Mouse (Mus musculus): ENCODE data around the gene Wdr11. TPM values are rescaled to one million over a fixed set of nuclear protein-coding genes. Genes with fewer than 3 reads are reported as not detected.

Wdr11 gene
- polyA plus RNA-seq, 1 experiment from 2014 or later: 37.1 TPM

GRCm38 (mm10) chr7:129630351-129630750 lies 38.7 kb downstream of the Wdr11 start:
- no peak overlapping the region for H3K9ac ChIP-seq (replicated peaks; ENCODE audit: low read depth, low read length)
- H3K4me2 ChIP-seq (ENCODE audit: low read depth, low read length): no peak overlapping the region
- ATAC-seq (ENCODE audit: low read depth): no peak
- H3K27me3 ChIP-seq (ENCODE audit: control insufficient read depth, insufficient read depth, low read length): no peaks in the 10 kb centered on the region
- H3K36me3 ChIP-seq (ENCODE audit: control insufficient read depth, insufficient read depth, low read length): peaks cover 41% of the 10 kb centered on the region
- no peaks in the 10 kb centered on the region for H3K4me1 ChIP-seq (ENCODE audit: control insufficient read depth, insufficient read depth, low read length)
- H3K4me3 ChIP-seq (ENCODE audit: low read depth, low read length): no peak overlapping the region
- no peaks in the 10 kb centered on the region for H3K9me3 ChIP-seq (ENCODE audit: control insufficient read depth, low read length)
- 92% methylated on average over 7 of the region's 7 CpGs for WGBS
- no peak overlapping the region for H3K27ac ChIP-seq (ENCODE audit: low read depth, low read length)

GRCm38 (mm10) chr7:129631453-129631852 lies 39.8 kb downstream of the Wdr11 start:
- no peak overlapping the region for H3K4me3 ChIP-seq (ENCODE audit: low read depth, low read length)
- no peak for ATAC-seq (ENCODE audit: low read depth)
- no peaks in the 10 kb centered on the region for H3K27me3 ChIP-seq (ENCODE audit: control insufficient read depth, insufficient read depth, low read length)
- peaks cover 37% of the 10 kb centered on the region for H3K36me3 ChIP-seq (ENCODE audit: control insufficient read depth, insufficient read depth, low read length)
- no peaks in the 10 kb centered on the region for H3K4me1 ChIP-seq (ENCODE audit: control insufficient read depth, insufficient read depth, low read length)
- no peak overlapping the region for H3K4me2 ChIP-seq (ENCODE audit: low read depth, low read length)
- no peak overlapping the region for H3K9ac ChIP-seq (replicated peaks; ENCODE audit: low read depth, low read length)
- 93% methylated on average over 6 of the region's 6 CpGs for WGBS
- no peaks in the 10 kb centered on the region for H3K9me3 ChIP-seq (ENCODE audit: control insufficient read depth, low read length)
- H3K27ac ChIP-seq (ENCODE audit: low read depth, low read length): no peak overlapping the region

- H3K9ac ChIP-seq (replicated peaks; ENCODE audit: low read depth, low read length): no peak overlapping the region
- H3K4me3 ChIP-seq (ENCODE audit: low read depth, low read length): no peak overlapping the region
- no peaks in the 10 kb centered on the region for H3K4me1 ChIP-seq (ENCODE audit: control insufficient read depth, insufficient read depth, low read length)
- no peak overlapping the region for H3K4me2 ChIP-seq (ENCODE audit: low read depth, low read length)
- ATAC-seq (ENCODE audit: low read depth): no peak
- no peaks in the 10 kb centered on the region for H3K27me3 ChIP-seq (ENCODE audit: control insufficient read depth, insufficient read depth, low read length)
- 82% methylated on average over 12 of the region's 12 CpGs for WGBS
- no peak overlapping the region for H3K27ac ChIP-seq (ENCODE audit: low read depth, low read length)
- no peaks in the 10 kb centered on the region for H3K9me3 ChIP-seq (ENCODE audit: control insufficient read depth, low read length)
- peaks cover 23% of the 10 kb centered on the region for H3K36me3 ChIP-seq (ENCODE audit: control insufficient read depth, insufficient read depth, low read length)
These were observed 44.4 kb downstream of the Wdr11 start for GRCm38 (mm10) chr7:129635898-129636640.

GRCm38 (mm10) chr7:129636992-129637391 lies 45.3 kb downstream of the Wdr11 start:
- H3K4me2 ChIP-seq (ENCODE audit: low read depth, low read length): no peak overlapping the region
- no peak overlapping the region for H3K27ac ChIP-seq (ENCODE audit: low read depth, low read length)
- ATAC-seq (ENCODE audit: low read depth): no peak
- H3K9me3 ChIP-seq (ENCODE audit: control insufficient read depth, low read length): no peaks in the 10 kb centered on the region
- no peaks in the 10 kb centered on the region for H3K27me3 ChIP-seq (ENCODE audit: control insufficient read depth, insufficient read depth, low read length)
- H3K4me3 ChIP-seq (ENCODE audit: low read depth, low read length): no peak overlapping the region
- 89% methylated on average over 9 of the region's 9 CpGs for WGBS
- peaks cover 13% of the 10 kb centered on the region for H3K36me3 ChIP-seq (ENCODE audit: control insufficient read depth, insufficient read depth, low read length)
- H3K9ac ChIP-seq (replicated peaks; ENCODE audit: low read depth, low read length): no peak overlapping the region
- no peaks in the 10 kb centered on the region for H3K4me1 ChIP-seq (ENCODE audit: control insufficient read depth, insufficient read depth, low read length)

GRCm38 (mm10) chr7:129637906-129638475 lies 46.3 kb downstream of the Wdr11 start:
- H3K4me3 ChIP-seq (ENCODE audit: low read depth, low read length): no peak overlapping the region
- H3K36me3 ChIP-seq (ENCODE audit: control insufficient read depth, insufficient read depth, low read length): 0 out of 2 replicates have a peak, but pooled peaks cover 5% of the 10 kb centered on the region
- no peak overlapping the region for H3K27ac ChIP-seq (ENCODE audit: low read depth, low read length)
- no peaks in the 10 kb centered on the region for H3K9me3 ChIP-seq (ENCODE audit: control insufficient read depth, low read length)
- ATAC-seq (ENCODE audit: low read depth): no peak
- no peaks in the 10 kb centered on the region for H3K4me1 ChIP-seq (ENCODE audit: control insufficient read depth, insufficient read depth, low read length)
- no peaks in the 10 kb centered on the region for H3K27me3 ChIP-seq (ENCODE audit: control insufficient read depth, insufficient read depth, low read length)
- no peak overlapping the region for H3K4me2 ChIP-seq (ENCODE audit: low read depth, low read length)
- no peak overlapping the region for H3K9ac ChIP-seq (replicated peaks; ENCODE audit: low read depth, low read length)
- WGBS: 91% methylated on average over 5 of the region's 5 CpGs

GRCm38 (mm10) chr7:129639006-129639405 lies 47.3 kb downstream of the Wdr11 start:
- H3K27me3 ChIP-seq (ENCODE audit: control insufficient read depth, insufficient read depth, low read length): no peaks in the 10 kb centered on the region
- 0 out of 2 replicates have a peak, but pooled peaks cover 5% of the 10 kb centered on the region for H3K36me3 ChIP-seq (ENCODE audit: control insufficient read depth, insufficient read depth, low read length)
- H3K9me3 ChIP-seq (ENCODE audit: control insufficient read depth, low read length): no peaks in the 10 kb centered on the region
- no peak overlapping the region for H3K27ac ChIP-seq (ENCODE audit: low read depth, low read length)
- H3K9ac ChIP-seq (replicated peaks; ENCODE audit: low read depth, low read length): no peak overlapping the region
- H3K4me1 ChIP-seq (ENCODE audit: control insufficient read depth, insufficient read depth, low read length): no peaks in the 10 kb centered on the region
- no peak overlapping the region for H3K4me2 ChIP-seq (ENCODE audit: low read depth, low read length)
- no peak overlapping the region for H3K4me3 ChIP-seq (ENCODE audit: low read depth, low read length)
- WGBS: 92% methylated on average over 5 of the region's 5 CpGs
- no peak for ATAC-seq (ENCODE audit: low read depth)

- Histone ChIP-seq H3K36me3 (ENCODE audit: control insufficient read depth, insufficient read depth, low read length) (0 out of 2 replicates have a peak, but pooled peaks cover 5% of the 10 kb centered on the region), H3K9me3 (ENCODE audit: control insufficient read depth, low read length) (no peaks in the 10 kb centered on the region), H3K4me2 (ENCODE audit: low read depth, low read length) (no peak overlapping the region), H3K27me3 (ENCODE audit: control insufficient read depth, insufficient read depth, low read length) (no peaks in the 10 kb centered on the region), H3K4me1 (ENCODE audit: control insufficient read depth, insufficient read depth, low read length) (no peaks in the 10 kb centered on the region), H3K27ac (ENCODE audit: low read depth, low read length) (no peak overlapping the region), H3K9ac (replicated peaks; ENCODE audit: low read depth, low read length) (no peak overlapping the region), H3K4me3 (ENCODE audit: low read depth, low read length) (no peak overlapping the region)
- ATAC-seq (ENCODE audit: low read depth): no peak
- 86% methylated on average over 6 of the region's 6 CpGs for WGBS
These were observed 48.2 kb downstream of the Wdr11 start for GRCm38 (mm10) chr7:129639833-129640232.

GRCm38 (mm10) chr7:129643290-129643689 lies 51.6 kb downstream of the Wdr11 start:
- Histone ChIP-seq H3K4me1 (ENCODE audit: control insufficient read depth, insufficient read depth, low read length) (no peaks in the 10 kb centered on the region), H3K27ac (ENCODE audit: low read depth, low read length) (no peak overlapping the region), H3K36me3 (ENCODE audit: control insufficient read depth, insufficient read depth, low read length) (no peaks in the 10 kb centered on the region), H3K9me3 (ENCODE audit: control insufficient read depth, low read length) (no peaks in the 10 kb centered on the region), H3K4me2 (ENCODE audit: low read depth, low read length) (no peak overlapping the region), H3K9ac (replicated peaks; ENCODE audit: low read depth, low read length) (no peak overlapping the region), H3K4me3 (ENCODE audit: low read depth, low read length) (no peak overlapping the region), H3K27me3 (ENCODE audit: control insufficient read depth, insufficient read depth, low read length) (no peaks in the 10 kb centered on the region)
- ATAC-seq (ENCODE audit: low read depth): no peak
- WGBS: 94% methylated on average over 4 of the region's 4 CpGs

- Histone ChIP-seq H3K27me3 (ENCODE audit: control insufficient read depth, insufficient read depth, low read length) (no peaks in the 10 kb centered on the region), H3K36me3 (ENCODE audit: control insufficient read depth, insufficient read depth, low read length) (no peaks in the 10 kb centered on the region), H3K9ac (replicated peaks; ENCODE audit: low read depth, low read length) (no peak overlapping the region), H3K27ac (ENCODE audit: low read depth, low read length) (no peak overlapping the region), H3K4me2 (ENCODE audit: low read depth, low read length) (no peak overlapping the region), H3K9me3 (ENCODE audit: control insufficient read depth, low read length) (no peaks in the 10 kb centered on the region), H3K4me1 (ENCODE audit: control insufficient read depth, insufficient read depth, low read length) (no peaks in the 10 kb centered on the region), H3K4me3 (ENCODE audit: low read depth, low read length) (no peak overlapping the region)
- ATAC-seq (ENCODE audit: low read depth): no peak
- WGBS: 79% methylated on average over 7 of the region's 7 CpGs
These were observed 56.1 kb downstream of the Wdr11 start for GRCm38 (mm10) chr7:129647798-129648197.

Measured in neural tube, embryonic 14.5 days (tissue).